Mouse (Mus musculus) right cerebral cortex, postnatal 4 days (tissue): Measurements from ENCODE around the gene Ube2e3.

ENCODE experiments used
- DNase-seq: peaks from one replicate; pipeline ENCODE4 v3.0.0-alpha.2; 2022

Ube2e3 gene

DNA sequence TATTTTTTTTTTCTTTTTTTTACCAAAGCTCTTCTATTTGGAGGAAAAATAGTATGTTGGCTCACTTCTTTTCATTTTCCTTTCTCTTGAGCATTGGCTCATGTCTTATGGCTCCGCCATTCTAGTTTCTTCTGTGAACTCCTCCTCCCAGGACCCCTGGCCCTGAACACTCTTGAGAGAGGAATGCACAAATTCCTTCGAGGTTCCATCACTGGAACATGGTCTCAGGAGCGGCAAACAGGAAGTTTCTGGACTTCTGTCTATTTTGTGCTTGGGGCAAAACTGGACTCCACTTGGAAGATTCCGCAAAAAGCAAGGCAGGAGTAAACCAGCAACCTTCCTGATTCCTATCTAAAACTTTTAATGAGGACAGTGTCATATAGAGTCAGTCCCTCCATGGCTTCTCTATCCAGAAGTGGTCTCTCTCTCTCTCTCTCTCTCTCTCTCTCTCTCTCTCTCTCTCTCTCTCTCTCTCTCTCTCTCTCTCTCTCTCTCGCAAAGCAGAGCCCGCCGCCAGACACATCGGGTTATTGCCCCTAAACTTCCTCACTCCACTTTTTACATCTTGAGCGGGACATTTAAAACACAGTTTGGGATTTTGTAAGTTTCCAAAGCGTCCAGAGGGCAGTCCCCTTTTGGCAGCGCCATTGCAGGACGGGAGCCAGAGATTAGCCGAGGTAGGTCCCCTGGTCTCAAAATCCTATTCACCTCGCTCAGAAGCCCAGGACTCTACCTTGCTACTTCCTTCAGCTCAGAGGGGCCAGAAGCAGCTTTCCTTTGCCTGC is at the start of gene Ube2e3:
Gene Ube2e3, plus strand, starts transcription at position 399 of the 785 bp plus-strand sequence.
- DNase-seq: no peak

DNA sequence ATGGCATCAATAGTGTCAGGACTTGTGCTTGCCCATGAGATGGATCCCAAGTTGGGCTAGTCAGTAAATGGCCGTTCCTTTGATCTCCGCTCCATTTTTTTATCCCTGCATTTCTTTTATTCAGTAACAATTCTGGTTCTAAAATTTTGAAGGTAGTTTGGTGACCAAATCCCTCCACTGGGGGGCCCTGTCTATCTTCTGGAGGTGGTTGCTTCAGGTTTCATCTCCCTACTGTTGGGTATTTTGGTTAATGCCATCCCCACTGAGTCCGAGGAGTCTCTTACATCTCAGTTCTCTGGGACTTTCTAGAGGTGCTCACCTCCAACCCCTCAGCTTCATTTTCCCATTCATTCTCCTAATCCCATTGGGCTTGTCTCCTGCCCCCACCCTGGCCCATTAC is 38.0 kb upstream of the Ube2e3 start:
- no peak for DNase-seq

DNA sequence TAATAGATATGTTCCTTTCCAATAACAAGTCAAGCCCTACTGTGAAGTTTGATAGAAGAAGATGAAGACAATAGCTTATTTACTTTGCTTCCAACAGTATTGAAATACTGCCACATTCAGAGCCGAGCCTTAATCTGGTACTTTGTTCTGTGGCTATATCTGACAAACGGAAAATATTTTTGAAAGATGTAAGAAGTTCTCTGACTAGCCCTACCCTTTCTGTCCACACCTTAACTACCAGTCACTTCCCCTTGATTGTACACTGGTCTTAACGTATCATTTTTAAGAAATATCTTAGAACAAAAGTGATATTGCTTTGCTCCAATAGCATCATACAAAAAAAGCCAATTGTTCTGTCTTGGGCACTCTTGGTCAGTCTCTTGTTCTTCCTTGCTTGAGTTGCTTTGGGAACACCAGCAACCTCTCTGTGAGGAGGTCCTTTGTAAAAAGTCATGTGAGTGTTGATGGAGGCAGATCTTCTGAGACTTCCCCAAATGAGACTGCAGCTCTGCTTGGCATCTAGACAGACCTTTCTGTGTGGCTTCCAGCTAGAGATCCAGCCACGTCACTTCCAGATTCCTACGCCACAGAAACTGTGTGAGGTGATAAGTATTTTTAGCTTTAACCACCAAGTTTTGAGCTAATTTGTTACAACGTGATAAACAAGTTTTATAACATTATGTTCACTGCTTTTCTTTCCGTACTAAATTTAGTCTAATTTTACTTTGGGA is 26.3 kb upstream of the Ube2e3 start:
- DNase-seq: no peak

DNA sequence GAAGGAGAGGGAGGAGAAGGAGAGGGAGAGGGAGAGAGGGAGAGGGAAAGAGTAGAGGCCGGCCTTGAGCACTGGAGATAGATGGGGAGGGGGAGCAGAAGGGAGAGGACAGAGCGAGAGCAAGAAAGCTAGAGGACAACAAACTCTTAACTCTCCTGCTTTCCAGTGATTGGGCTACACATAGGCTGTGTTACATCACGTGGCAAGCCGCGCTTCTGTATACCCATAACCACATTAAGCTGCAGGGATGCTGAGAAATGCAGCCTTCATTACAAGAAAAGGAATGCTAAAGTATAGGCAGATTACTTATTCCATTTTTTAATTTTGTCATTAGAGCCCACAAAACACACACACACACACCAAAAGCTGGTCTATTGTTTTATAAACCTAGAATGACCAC is 23.6 kb upstream of the Ube2e3 start:
- DNase-seq: no peak

DNA sequence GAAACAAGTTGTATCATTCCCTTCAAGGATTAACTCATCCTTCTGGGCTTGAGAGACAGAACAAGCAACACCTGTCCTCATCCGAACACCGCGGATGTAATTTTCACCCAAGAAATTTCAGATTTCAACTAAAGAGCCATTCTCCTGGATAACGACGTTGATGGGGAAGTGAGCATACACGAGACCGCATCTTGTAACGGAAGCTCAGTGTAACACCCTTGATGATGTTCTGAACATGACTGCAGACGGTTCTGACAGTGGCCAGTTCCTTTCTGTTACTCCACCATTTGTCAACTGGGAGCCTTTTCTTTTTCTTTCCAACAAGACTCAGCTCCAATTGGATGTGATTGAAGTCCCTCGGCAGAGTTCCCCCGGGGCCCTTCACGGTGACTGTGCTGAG is 22.6 kb upstream of the Ube2e3 start:
- no peak for DNase-seq

DNA sequence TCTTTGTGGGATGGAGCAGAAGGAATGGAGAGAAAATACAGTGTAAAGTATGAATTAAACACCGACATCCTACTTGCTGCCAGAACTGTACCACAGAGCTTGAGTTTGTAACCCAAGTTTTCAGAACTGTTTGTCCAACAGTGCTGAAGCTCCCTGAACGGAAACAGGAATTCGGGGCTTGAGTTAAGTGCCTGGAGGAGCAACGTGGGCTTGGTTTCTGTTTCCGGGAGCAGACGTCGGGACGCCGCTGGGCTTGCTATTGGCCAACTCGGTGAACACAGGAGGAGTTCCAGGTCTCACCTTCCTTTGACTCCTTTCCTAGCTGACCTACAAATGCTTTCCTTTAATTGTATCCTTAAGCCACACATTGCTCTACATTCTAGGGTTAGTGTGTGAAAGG is 22.2 kb upstream of the Ube2e3 start:
- no peak for DNase-seq

DNA sequence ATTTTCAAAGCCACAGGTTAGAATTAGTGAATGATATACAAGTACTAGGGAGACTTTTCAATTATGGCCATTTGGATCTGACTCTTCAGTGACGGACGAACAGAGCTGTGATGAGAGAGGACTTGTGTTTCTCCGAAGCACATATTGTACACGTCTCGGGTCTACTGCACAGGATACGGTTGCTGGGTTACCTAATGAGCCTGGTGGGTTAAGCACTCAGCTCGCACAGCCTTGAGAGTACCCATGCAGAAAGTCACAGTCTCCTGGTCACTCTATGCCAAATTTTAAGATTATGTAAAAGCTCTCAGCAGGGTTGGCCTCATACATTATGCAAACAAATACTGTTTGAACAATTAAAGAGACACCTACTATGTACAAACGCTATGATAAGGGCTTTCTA is 13.6 kb upstream of the Ube2e3 start:
- no peak for DNase-seq

DNA sequence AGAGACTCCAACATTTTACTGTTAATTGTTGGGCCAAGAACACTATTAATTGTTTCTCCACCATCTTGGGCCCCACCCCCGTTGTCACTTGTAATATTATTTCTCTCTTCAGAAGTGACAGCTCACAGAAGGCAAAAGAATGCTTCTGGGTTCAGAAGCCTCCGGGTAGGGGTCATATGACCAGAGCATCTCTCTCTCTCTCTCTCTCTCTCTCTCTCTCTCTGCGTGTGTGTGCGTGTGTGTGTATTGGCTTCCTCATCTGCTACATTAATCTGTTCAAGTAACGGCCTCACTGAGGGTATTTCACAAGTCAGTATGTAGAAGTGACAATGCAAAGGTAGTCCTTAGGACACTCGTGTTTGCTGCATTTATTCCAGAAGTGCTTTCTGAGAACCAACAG is 9.3 kb upstream of the Ube2e3 start:
- DNase-seq: no peak

DNA sequence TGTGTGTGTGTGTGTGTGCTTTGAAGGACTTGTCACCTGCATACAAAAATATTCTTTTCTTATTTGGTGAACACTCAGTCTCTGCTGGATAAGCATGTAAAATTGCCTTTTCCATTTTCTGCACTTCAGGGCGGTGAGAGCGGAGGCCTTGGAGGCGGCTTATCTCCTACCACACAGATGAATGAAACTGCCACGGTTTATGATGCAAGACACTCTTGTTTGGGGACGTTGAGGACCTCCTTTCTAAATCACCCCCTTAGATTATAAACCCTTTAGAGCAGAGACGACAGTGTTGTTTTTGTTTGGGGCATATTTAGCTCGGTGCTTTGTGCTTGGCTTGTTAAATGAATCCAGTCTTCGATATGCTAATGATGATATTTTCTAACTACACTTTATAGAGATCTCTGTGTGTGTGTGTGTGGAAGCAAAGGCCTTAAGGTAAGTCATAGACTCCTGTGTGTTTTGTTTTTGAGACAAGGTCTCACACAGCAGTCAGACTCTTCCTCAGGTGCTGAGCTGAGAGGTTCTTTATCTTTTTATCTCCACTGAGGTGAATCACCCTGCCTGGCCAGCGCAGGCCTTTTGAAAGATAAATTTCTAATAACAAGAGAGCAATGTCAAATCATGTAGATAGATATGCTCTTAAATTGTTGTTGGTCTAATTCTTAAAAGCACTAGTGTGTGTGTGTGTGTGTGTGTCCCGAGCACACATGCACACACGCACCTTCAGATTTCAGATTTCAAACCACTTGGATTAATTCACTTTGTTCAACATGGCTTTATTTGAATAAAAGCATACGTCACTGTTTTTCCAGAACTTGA is 8.4 kb upstream of the Ube2e3 start:
- DNase-seq: no peak

DNA sequence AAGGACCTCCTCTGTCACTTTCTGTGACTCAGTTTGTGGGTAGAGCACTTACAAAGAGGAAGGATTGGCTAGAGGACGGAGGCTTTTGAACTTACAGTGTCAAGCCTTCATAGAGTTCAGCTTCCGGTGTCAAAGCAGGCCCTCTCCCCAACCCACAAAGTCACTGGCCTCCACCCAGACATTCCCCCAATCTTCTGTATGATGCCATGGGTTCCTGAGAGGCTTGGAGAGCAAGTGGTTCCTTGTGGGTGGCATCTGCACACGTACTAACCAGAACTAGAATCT is 7.9 kb upstream of the Ube2e3 start:
- DNase-seq: no peak

DNA sequence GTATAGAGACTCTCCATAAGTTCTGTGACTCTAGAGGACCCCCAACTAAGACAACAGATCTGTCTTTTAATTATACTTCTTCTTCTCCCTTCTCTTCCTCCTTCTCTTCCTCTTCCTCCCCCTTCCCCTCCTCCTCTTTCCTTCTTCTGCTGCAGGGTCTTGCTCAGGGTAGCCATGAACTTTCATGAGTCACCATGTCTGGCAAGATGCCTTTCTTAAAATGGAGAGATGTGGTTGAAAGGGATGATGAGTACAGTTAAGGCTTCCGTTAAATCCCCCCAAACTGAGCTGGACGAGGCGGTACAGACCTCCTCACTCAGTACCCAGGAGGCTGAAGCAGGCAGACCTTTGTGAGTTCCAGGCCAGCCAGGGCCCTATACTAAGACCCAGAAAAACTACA is 3.8 kb upstream of the Ube2e3 start:
- no peak for DNase-seq

DNA sequence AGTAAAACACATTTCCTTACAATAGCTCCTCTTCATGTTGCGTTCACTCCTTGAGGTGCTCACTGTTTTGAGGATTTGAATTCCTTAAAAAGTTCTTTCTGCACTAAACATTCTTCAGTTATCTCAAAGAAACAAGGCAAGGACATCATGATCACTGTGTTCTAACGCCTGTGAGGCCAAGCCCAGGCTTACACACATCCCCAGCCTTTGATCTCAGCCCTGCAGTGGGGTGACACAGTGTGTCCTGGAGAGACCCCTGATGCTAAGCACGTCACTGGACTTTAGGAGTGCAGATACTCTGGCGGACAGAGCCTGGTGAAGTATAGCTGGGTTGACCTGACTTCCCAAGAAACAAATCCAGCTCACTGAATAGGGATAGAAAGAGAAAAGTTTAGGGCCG is 3.1 kb upstream of the Ube2e3 start:
- no peak for DNase-seq

DNA sequence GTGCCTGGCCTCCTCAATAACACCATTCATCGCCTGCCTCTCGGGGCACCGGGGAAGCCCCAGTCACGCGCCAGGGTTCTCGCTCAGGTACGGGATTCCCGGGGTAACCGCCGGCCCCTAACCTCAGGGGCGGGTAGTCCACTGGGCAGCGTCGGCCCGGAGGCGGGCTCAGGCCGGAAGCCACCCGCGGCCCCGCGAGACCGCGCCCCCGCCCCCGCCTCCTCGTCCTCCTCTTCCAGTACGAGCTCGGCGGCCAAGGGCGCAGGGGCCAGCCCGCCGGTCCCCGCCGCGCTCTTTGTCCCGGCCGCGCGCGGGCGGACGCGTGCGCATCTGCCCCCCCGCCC is 559 bp downstream of the Ube2e3 start:
- peak; percentile 78 for DNase-seq

DNA sequence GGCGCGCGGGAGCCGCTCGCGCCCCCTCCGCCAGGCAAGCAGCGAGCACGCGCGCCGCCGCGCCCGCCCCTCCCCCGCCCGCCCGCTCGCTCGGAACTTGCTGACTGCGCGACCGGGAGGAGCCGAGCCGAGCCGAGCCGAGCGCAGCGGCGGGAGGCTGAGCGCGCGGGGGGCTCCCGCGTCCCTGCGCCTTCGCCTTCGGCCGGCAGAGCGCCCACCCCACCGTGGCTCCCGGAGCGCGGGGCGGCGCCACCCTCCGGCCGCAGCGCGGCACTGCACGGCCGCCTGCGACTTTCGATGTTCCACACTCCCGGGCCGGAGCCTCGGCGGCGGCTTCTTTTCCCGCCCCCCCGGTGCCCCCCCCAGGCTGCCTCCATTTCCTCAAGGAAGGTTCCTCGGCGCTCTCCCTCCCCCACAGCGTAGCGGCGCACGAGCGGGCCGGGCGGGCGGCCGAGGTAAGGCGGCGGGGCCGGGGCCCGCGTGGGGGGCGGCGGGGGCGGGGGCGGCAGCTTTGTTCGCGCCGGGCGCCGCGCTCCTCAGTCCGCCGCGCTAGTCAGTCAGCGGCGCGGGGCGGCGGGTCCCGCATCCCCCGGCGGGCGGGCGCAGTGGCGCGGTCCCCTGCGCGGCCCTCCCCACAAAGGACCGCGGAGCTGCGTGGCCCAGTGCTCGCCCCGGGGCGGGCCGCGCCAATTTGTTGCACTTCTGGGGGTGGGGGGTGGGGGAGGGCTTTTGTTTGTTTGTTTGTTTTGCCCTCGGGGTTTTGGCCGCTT is 1.2 kb downstream of the Ube2e3 start:
- DNase-seq: peak; percentile 90

DNA sequence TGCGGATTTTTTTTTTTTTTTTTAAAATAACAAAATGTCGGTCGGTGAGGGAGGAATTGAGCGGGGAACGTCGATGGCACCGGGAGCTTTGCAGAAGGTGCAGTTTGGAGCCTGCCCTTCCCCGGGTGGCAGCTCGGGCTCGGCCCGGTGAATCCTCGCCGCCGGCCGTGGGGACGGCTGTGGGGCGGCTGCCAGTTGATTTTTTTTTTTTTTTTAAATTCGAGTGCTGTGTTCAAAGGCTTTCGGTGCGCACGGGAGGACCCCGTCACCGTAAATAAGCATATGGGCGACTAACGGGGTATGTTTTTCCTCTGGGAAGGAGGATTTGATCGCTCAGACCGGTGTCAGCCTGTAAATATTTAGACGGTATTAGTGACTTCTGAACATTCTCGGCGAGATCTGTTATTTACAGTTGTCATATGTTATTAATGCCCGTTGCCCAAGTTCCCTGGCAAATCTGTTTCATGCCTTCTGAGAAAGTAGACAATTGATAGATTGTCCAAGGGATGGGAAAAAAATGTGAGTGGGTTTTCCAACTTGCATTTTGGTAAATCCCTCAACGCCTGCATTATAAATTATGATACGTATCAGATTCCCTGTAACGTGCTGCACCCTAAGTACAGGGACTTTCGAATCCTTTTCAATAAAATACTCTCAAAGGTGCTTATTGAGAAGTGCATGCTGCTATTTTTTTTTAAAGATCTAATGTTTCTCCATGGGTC is 2.0 kb downstream of the Ube2e3 start:
- peak; percentile 30 for DNase-seq

DNA sequence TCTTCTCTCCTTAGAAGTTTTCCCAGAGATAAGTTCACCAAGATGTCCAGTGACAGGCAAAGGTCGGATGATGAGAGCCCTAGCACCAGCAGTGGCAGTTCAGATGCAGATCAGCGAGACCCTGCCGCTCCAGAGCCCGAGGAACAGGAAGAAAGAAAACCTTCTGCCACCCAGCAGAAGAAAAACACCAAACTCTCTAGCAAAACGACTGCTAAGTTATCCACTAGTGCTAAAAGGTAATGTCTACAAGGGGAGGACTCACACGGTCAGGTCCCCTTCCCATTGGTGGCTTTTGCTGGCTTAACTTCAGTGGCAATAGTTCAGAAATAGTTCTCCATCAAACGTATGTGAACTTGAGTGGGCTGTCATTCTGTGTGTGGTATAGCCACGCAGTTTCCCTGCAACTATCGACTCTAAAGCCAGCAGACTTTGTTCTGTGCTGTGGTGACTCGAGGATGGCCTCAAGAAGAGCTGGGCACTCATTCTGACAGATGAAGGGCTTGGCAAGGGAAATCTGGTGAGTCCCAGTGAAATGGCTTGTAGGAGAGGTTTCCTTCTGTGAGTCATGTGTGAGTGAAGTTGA is 2.6 kb downstream of the Ube2e3 start:
- peak; percentile 7 for DNase-seq

DNA sequence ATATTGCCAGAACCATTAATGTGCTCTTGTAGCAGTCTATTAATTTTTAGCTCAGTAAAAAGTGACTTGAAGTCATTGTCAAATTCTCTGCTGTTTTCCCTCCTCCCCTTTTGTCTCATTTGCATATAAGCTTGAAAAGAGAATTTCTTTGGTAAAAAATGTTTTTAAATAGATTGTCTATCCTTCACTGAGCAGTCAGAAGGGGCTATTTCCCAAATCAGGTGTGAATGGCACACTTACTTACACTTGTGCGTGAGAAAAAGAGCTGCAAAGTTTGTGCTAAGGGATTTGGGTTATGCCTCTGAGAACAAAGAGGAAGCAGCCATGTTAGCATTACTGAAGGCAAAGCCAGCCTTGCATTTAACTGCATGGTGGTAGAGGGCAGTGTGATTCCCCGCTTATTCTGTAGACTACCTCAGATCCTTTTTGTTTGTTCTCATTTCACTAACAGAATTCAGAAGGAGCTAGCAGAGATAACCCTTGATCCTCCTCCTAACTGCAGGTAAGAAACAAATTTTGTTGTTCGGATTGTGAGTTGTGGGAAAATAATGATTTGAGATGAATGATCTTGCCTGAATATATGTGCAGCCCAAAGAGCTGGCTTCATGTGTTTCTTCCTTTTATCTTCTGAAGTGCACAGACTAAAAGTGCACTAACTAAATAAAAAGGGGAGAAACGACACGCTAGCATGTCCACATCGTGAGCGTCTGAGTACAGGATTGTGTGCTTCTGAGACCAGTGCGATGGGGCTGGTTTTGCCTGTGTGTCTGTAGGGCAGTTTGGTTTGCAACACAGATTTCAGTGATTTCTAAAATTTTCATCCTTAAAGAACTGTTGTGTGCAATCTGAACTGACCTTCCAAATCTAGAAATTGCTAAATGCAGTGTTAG is 4.3 kb downstream of the Ube2e3 start:
- peak; percentile 14 for DNase-seq

DNA sequence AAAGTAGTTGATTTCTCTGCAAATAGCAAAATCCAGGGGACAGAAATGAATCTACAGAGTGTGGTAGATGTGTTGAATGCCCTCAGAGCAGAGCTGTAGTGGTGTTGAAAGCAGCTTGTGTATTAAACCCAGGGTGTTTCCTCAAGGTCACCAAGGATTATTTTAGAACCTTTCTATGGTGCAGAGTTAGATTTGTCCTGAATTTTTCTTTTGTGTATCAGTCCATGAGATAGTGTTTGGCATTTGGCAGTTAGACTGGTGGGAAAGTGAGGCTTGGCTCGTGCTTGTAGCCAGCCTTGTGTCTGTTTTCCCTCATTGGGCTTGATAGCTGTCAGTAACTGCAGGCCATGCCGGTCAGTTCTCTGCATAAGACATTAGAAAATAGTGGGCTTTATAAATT is 6.0 kb downstream of the Ube2e3 start:
- no peak for DNase-seq

DNA sequence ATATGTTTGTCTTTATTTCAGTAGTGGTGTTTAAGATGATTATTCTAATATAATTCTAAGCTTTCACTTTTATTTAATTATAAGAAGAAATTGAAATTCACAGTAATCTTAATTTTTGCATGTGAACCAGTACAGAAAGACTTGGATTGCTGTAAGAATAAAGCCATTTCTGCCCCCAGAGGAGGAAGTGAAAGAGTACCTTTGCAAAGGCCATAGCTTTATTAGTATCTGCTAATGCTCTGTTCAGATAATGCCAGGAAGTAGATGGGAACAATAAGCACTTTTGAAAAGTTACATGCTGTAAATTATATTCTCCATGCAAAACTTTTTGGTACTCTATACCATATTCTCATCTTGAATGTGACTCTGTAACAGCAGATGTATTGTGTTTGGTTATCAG is 8.1 kb downstream of the Ube2e3 start:
- DNase-seq: no peak

DNA sequence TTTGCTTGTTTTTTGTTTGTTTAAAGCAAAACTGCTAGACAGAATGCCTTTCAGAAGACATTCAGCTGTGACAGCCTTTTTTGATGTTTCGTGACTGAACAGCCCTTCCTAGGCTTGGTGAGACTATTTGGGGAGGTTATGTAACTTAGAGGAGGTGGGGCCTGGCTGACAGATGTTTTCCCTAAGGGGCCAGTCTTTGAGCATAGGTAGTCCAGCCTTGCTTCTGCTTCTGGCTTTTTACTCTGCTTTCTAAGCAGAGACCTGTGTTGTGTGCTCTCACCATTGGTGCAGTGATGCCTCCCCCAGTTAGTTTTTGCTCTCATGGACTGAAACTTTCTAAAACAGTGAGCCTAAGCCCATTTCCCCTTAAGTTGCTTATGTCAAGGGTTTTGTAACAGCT is 14.1 kb downstream of the Ube2e3 start:
- no peak for DNase-seq
